Mouse (Mus musculus) ES-E14 (cell line): ENCODE measurements around the gene Pnrc1. TPM values are rescaled to one million over a fixed set of nuclear protein-coding genes. Genes with fewer than 3 reads are reported as not detected.

Source experiments
- DNase-seq: peaks from one replicate; pipeline ENCODE4 v3.0.0-alpha.2; 2013; ENCODE audit warnings: low read depth, low spot score
- H3K27ac ChIP-seq: 2 replicates; pipeline ENCODE4 v1.5.1; 2012; ENCODE audit warnings: low read depth, mild to moderate bottlenecking, low read length, moderate library complexity, mixed read lengths; ENCODE audit not compliant: poor library complexity, insufficient read depth, severe bottlenecking
- H3K36me3 ChIP-seq: 2 replicates; pipeline ENCODE4 v1.6.1; 2012; ENCODE audit warnings: mild to moderate bottlenecking, low read length, moderate library complexity, mixed read lengths; ENCODE audit not compliant: control insufficient read depth, poor library complexity, insufficient read depth, severe bottlenecking
- H3K4me1 ChIP-seq, 2 experiments: fragments of 150-350 bp in 1 of 2; sonication (generic) in 1 of 2; 2 replicates each; pipeline ENCODE4 v1.6.1; 2012; ENCODE audit warnings: low read length in 2 of 2, mild to moderate bottlenecking in 1 of 2, mixed read lengths in 1 of 2; ENCODE audit not compliant: control insufficient read depth in 2 of 2, insufficient read depth in 2 of 2, poor library complexity in 1 of 2
- H3K4me3 ChIP-seq, 2 experiments: fragments of 150-350 bp in 1 of 2; sonication (generic) in 1 of 2; 2 replicates each; pipeline ENCODE4 v1.5.1; 2012; ENCODE audit warnings: low read length in 2 of 2, low read depth in 1 of 2, mild to moderate bottlenecking in 1 of 2, mixed read lengths in 1 of 2; ENCODE audit not compliant: insufficient read depth in 1 of 2, poor library complexity in 1 of 2, severe bottlenecking in 1 of 2
- H3K9ac ChIP-seq: 2 replicates; pipeline ENCODE4 v1.6.1; 2012; ENCODE audit warnings: low read depth, mild to moderate bottlenecking, low read length, mixed read lengths; ENCODE audit not compliant: poor library complexity, insufficient read depth, severe bottlenecking
- H3K9me3 ChIP-seq: fragments of 150-350 bp; sonication (generic); 2 replicates; pipeline ENCODE4 v1.6.1; 2012; ENCODE audit warnings: low read depth, mild to moderate bottlenecking, low read length; ENCODE audit not compliant: control insufficient read depth, insufficient read depth
- CHD2 ChIP-seq: IDR thresholded peaks from 2 replicates; pipeline ENCODE4 v1.6.1; 2014; ENCODE audit warnings: mild to moderate bottlenecking, low read depth, low read length, inconsistent platforms
- HCFC1 ChIP-seq: IDR thresholded peaks from 2 replicates; pipeline ENCODE4 v1.6.1; 2012; ENCODE audit warnings: low read length, inconsistent platforms, borderline replicate concordance; ENCODE audit not compliant: insufficient read depth
- MAFK ChIP-seq: IDR thresholded peaks from 2 replicates; pipeline ENCODE4 v1.6.1; 2014; ENCODE audit warnings: mild to moderate bottlenecking, low read depth, low read length, inconsistent platforms; ENCODE audit not compliant: insufficient read depth
- ZC3H11A ChIP-seq: IDR thresholded peaks from 2 replicates; pipeline ENCODE4 v1.6.1; 2012; ENCODE audit warnings: low read depth, mild to moderate bottlenecking, inconsistent platforms, low read length, borderline replicate concordance
- ZNF384 ChIP-seq: IDR thresholded peaks from 2 replicates; pipeline ENCODE4 v1.6.1; 2012; ENCODE audit warnings: low read depth, low read length, inconsistent platforms
- in situ Hi-C, 2 experiments: fragments of 600-800 bp; cut with MboI; formaldehyde crosslinking; loops; one replicate each; pipeline ENCODE4 v1.15.1; 2025; ENCODE audit warnings: low sequenced_read_pairs in 2 of 2, inconsistent platforms in 1 of 2; ENCODE audit not compliant: unreplicated experiment in 2 of 2
- total RNA-seq: library from RNA; depleted of rRNA; stranded (reverse); fragments of 300-350 nt; gene quantifications from 2 replicates; pipeline ENCODE4 v1.2.3, GENCODE M21; 2012

The Pnrc1 gene
- total RNA-seq, 1 experiment = 25.8 TPM

GRCm38 (mm10) chr4:33281891-33282685, 7.9 kb downstream of the Pnrc1 start:
- DNase-seq = no peak
- Histone ChIP-seq H3K36me3 (no peaks in the 10 kb centered on the region), H3K4me1 (no peaks in the 10 kb centered on the region), H3K4me3 (no peak overlapping the region), H3K27ac (no peak overlapping the region), H3K9me3 (no peaks in the 10 kb centered on the region), H3K9ac (no peak overlapping the region)
- in situ Hi-C loops = loop anchor here in 1 of 2 experiments (25.0 kb wide), 1 partner anchor 145 kb away; the partner anchor contains the start of gene Gabrr1
- TF ChIP-seq CHD2 = no peak
- no peak for TF ChIP-seq ZNF384
- no peak for TF ChIP-seq HCFC1
- no peak for TF ChIP-seq MAFK
- TF ChIP-seq ZC3H11A = no peak

GRCm38 (mm10) chr4:33273437-33273836, 16.5 kb downstream of the Pnrc1 start:
- no peak overlapping the region for H3K27ac ChIP-seq
- H3K9me3 ChIP-seq = no peaks in the 10 kb centered on the region
- peaks cover 0 to 3% of the 10 kb centered on the region in 2 experiments; a peak in 1 of 4 replicates for H3K4me1 ChIP-seq
- TF ChIP-seq ZNF384 = no peak
- TF ChIP-seq ZC3H11A = no peak
- TF ChIP-seq MAFK = no peak
- TF ChIP-seq HCFC1 = no peak
- no peak for TF ChIP-seq CHD2
- no peaks in the 10 kb centered on the region for H3K36me3 ChIP-seq
- no peak overlapping the region for H3K9ac ChIP-seq
- in situ Hi-C loops = no loop called here
- DNase-seq = no peak
- H3K4me3 ChIP-seq = no peak overlapping the region

- TF ChIP-seq CHD2 = no peak
- TF ChIP-seq ZNF384 = no peak
- TF ChIP-seq MAFK = no peak
- no peak for TF ChIP-seq ZC3H11A
- TF ChIP-seq HCFC1 = no peak
- Histone ChIP-seq H3K4me1 (peaks cover 0 to 6% of the 10 kb centered on the region in 2 experiments; a peak in 1 of 4 replicates), H3K36me3 (no peaks in the 10 kb centered on the region), H3K9ac (no peak overlapping the region), H3K27ac (peak overlapping the region; percentile 81), H3K9me3 (no peaks in the 10 kb centered on the region), H3K4me3 (no peak overlapping the region)
- in situ Hi-C loops = no loop called here
- no peak for DNase-seq
These were observed 19.3 kb downstream of the Pnrc1 start for GRCm38 (mm10) chr4:33270386-33271314.

GRCm38 (mm10) chr4:33264979-33265726, 24.8 kb downstream of the Pnrc1 start:
- TF ChIP-seq MAFK = no peak
- TF ChIP-seq CHD2 = peak; percentile 72; the same call in 1 of the 2 replicates
- no peaks in the 10 kb centered on the region for H3K9me3 ChIP-seq
- in situ Hi-C loops = no loop called here
- peak; percentile 77 for DNase-seq
- H3K36me3 ChIP-seq = no peaks in the 10 kb centered on the region
- H3K4me3 ChIP-seq = peak overlapping the region; percentile 22 to 35; a peak in 2 of 4 replicates
- H3K4me1 ChIP-seq = peaks cover 0 to 7% of the 10 kb centered on the region in 2 experiments; a peak in 2 of 4 replicates
- peak overlapping the region; percentile 63; the same call in 1 of the 2 replicates for H3K9ac ChIP-seq
- H3K27ac ChIP-seq = 0 out of 2 replicates have a peak overlapping the region, but pooled peaks have one; percentile 37
